Mouse (Mus musculus): ENCODE results near the gene Kmt5a.
A peak's percentile ranks its signal among the peaks of the same experiment; 100 is the strongest.
"Not testable (repeated sequence)": the region's sequence is repeated elsewhere in the genome, so short reads cannot be mapped to it uniquely, and the experiment has no call there.

The Kmt5a gene

GRCm38 (mm10) chr5:124482966-124483654 lies 43.4 kb downstream of the Kmt5a start, which contains the start of gene Snrnp35:
Snrnp35 (plus strand) TSS chr5:124483134.
- peak; percentile 97 for DNase-seq (ENCODE audit: low read depth, low spot score)

DNA sequence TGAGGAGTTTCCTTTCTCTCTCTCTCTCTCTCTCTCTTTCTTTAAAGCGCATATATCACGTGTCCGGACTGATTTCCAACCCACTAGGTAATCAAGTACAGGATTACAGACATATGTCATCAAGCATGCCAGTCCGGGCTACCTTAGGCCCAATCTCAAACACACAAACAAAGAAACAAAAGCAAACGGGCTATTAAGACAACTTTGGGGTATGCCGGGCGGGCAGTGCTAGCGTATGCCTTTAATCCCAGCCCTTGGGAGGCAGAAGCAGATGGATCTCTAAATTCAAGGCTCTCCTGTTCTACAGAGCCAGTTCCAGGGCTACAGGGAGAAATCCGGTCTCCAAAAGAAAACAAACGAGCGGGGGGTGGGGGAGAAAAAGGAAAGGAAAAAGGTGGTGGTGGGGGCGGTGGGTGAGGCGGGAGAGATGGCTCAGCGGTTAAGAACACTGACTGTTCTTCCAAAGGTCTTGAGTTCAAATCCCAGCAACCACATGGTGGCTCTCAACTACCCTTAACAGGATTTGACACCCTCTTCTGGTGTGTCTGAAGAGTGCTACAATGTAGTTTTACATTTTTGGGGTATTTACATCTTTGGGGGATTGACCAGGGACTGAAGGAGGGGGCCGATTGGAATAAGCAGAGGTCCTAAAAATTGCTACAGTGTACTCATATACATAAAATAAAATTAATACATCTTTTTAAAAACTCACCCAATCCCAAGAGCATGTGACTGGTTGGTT lies 44.1 kb downstream of the Kmt5a start:
- peak; percentile 58 for DNase-seq (ENCODE audit: low read depth, low spot score)

- DNase-seq (ENCODE audit: low read depth, low spot score): no peak
Measured at GRCm38 (mm10) chr5:124485654-124486053, 45.9 kb downstream of the Kmt5a start.

DNA sequence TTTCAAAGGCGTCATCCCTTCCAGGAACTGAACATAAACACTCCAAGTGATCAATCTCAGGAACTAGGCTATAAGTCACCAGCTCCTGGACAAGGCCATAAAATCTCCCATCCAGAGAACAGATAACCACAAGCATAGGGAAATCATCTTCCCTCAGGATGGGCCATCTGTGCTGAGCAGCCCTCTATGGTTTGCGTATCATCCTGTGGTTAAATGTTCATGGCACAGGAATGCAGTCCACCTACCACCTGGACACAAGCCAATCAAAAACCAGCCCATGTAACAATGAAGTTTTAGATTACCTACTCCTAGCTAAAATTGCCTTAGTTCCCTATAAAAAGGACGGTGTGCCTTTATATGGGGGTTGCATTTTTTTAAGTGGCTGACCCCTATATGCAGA lies 49.2 kb downstream of the Kmt5a start:
- no peak for DNase-seq (ENCODE audit: low read depth, low spot score)

DNA sequence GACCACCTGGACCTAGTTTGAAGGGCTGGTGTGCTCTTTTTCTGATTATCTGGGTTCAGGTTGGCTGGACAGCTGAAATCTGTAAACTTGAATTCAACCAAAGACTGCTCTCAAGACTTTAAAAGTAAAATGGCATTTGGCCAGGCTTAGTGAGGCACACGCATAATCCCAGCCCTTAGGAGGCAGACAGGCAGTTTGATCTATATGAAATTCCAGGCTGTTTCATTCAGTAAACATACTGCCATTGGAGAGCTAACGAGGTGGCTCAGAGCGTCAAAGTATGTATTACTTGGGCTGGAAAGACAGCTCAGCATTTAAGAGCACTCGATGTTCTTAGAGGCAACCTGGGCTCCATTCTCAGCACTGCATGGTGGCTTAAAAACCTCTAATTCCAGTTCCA lies 52.0 kb downstream of the Kmt5a start:
- no peak for DNase-seq (ENCODE audit: low read depth, low spot score)

DNA sequence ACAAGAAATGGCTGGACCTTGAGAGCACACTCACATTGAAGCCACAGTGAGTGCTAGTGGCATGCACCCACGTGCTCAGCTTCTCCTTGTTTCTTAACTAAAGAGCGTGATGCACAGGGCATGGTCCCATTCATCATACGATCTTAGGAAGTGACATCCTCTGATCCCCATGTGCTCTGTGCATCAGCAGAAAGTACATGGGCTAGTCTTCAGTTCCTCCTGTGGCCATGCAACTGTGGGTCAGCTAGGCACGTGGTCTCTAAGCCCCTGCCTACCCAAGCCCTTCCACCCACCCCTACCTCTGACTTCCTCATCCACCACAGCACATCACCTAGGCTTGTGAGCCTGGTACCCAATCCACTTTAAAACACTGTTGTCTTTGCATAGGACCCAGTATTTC lies 52.9 kb downstream of the Kmt5a start:
- DNase-seq (ENCODE audit: low read depth, low spot score): no peak

DNA sequence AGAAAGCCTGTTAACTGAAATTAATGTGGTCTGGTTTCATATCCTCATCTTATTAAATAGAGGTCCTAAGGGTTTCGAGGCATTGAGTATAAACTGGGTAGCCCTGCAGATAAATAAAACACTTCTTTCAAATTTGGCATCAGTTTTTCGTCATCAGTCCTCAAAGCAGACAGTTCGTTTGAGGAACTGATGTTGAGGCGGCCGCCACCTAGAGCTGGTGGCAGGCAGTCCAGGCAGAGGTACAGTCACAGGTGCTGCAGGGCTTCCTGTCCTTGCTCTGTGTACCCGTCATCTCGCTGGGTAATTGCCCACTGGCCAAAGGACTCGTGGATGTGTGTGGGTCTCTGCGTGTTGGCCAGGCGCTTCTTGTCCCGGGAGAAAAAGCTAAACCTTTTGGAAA lies 53.7 kb downstream of the Kmt5a start:
- peak; percentile 73 for DNase-seq (ENCODE audit: low read depth, low spot score)

DNA sequence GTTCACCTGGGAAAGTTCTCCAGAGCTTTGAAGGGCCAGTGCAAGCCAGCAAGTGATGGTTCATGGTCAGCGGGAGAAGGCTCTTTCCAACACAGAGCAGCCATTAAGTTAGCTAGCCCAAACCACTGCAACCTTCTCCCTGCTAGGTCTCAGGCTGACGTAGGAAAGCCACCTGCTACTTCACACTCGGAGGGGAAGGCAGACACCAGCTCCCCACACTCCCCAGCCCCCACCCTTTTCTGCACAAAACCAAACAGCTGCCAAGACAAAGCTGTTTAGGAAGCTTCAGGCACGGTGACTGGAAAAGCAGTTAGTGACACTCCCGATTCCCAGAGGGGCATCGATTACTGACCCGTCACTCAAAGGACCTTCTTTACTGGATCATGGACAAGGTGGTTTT lies 55.8 kb downstream of the Kmt5a start:
- no peak for DNase-seq (ENCODE audit: low read depth, low spot score)

DNA sequence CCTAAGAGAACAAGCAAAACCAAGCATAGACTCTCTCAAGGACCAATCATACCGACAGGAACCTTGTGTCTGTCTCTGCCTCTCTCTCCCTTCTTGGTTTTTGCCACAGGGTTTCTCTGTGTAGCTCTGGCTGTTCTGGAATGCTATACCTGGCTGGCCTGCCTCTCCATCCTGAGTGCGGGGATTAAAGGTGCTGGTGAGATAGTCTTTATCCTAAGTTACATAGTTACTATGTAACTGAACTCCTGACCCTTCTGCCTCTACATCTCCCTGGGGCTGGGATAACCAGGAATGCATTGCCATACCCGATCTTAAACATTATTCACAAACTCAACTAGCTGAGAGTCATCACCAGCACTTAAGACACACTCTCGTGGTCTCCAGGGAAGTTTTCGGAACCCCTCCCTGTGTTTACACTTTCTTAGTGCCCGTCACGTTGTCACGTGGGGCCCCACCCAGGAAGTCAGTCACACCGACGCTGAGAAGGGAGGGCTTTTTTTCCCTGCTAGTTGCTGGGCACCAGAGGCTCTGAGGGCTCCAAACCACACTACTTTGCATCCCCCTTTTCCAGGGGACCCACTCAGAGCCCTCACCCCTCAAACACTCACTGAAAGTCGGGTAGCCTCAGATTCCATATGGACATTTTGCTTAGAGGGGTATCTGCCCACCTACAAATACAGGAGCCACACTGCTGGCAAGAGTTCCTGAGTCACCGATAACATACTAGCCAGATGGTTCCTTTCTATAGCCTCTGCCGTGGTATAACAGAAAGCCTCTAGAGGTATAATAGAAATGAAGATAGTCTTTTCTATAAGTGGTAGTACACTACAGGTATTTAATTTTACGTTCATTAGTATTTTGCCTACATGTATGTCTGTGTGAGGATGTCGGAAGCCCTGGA lies 57.1 kb downstream of the Kmt5a start:
- DNase-seq (ENCODE audit: low read depth, low spot score): no peak

GRCm38 (mm10) chr5:124498221-124498876 lies 58.6 kb downstream of the Kmt5a start:
- DNase-seq (ENCODE audit: low read depth, low spot score): no peak

DNA sequence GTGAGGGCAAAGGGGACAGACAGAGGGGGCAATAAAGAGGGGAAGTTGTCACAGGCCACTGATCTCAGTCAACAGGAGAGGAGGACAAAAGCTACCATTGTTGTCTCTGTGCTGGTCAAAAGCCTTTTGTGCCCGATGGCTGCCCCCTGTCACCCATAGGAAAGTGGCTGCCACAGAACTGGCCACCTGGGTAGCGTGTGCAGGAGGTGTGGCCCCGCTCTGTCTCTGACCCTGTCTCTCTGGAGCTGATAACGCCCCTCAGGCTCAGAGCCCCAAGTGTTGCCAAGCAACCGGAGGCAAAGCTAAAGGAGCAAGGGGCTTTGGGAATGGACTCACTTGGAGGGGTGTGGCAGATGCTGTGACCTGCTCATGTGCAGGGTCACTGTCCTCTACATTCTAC lies 59.3 kb downstream of the Kmt5a start:
- no peak for DNase-seq (ENCODE audit: low read depth, low spot score)

- not testable (repeated sequence) for DNase-seq (ENCODE audit: low read depth, low spot score)
Measured at GRCm38 (mm10) chr5:124500037-124500436, 60.3 kb downstream of the Kmt5a start.

- no peak for DNase-seq (ENCODE audit: low read depth, low spot score)
Measured at GRCm38 (mm10) chr5:124500573-124500972, 60.8 kb downstream of the Kmt5a start.

GRCm38 (mm10) chr5:124501541-124501940 lies 61.8 kb downstream of the Kmt5a start:
- no peak for DNase-seq (ENCODE audit: low read depth, low spot score)

DNA sequence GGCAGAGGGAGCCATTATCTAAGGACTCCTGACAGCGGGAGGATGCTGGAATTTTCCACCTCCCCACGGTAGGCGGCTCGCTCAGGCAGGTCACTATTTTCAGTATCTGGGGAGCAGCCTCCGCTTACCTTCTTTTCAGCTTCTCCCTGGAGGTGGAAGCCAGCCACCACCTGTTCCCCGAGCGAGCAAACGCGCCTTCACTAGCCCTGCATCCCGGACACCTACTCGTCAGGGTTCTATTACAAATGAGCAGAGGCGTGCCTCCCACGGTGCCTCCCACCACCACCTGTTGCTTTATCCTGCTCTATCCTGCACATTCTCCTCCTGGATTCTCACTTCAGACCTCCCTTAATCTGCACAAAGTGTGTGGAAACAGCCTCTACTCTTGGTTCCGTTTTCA lies 64.0 kb downstream of the Kmt5a start:
- DNase-seq (ENCODE audit: low read depth, low spot score): no peak

GRCm38 (mm10) chr5:124505235-124505634 lies 65.5 kb downstream of the Kmt5a start:
- DNase-seq (ENCODE audit: low read depth, low spot score): no peak

DNA sequence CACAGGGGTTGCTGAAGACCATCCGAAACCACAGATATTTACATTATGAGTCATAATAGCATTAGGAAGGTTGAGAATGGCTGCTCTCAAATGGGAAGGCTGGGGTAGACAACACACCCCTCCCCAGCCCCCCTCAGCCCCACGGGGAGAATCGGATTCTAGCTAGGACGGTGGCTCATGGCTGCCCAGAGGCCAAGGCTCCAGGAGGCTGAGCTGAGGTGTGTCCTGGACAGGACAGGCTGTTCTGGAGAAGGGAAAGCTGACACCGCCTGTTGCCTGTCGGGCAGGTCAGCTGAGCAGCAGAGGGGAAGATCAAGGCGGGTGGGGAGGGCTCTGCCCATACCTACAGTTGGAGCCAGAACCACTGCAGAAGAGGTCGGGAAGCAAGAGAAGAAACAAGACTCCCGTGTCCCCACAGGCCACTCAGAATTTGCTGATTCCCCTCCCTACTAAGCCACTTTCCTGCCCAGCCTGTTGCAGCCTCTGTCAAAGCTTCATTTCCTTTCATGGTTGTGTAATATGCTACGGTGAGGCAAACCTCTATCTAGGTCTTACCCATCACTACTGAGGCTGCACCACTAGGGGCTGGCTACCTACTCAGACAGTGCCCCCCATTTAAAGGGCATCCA lies 67.1 kb downstream of the Kmt5a start:
- DNase-seq (ENCODE audit: low read depth, low spot score): no peak

DNA sequence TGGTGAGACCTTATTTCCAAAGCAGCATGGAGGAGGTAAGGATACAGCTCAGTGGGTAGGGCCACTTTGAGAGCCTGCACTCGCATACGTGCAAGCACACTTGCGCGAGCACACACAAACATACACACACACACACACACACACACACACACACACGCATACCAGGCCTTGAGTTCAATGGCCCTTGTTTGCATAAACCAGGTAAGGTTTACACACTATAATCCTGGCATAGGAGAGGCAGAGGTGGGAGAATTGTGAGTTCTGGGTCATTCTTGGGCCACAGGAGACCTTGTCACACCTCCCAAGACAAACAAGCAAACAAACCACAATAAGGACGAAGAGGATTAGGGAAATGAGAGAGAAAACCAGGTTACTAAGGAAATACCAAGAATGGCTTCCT lies 69.5 kb downstream of the Kmt5a start:
- DNase-seq (ENCODE audit: low read depth, low spot score): peak; percentile 23

- DNase-seq (ENCODE audit: low read depth, low spot score): no peak
Measured at GRCm38 (mm10) chr5:124509742-124510237, 70.1 kb downstream of the Kmt5a start.

DNA sequence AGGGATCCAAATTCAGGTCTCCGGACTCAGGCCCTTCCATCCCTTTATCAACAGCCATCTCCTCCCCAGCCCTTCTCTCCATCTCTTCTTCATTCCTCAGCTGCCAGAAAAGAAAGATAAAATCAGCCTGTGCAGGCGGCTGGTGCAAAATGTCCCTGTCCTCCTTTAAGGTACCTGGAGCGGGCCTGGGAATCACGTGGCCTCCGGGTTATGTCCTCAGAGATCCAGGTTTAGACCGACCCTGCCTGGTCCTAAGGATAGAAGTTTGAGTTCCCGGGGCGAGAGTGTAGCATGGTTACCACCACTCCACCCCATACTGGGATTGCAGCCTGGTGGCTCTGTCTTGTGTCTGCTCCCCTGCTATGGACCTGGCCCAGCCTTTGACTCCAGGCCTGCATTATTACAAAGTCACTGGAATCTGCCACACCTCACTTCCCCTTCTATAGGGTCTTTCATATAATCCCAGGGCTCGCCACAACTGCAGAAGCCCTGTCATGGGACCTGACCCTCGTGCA lies 70.9 kb downstream of the Kmt5a start:
- DNase-seq (ENCODE audit: low read depth, low spot score): no peak
